Mouse (Mus musculus) right cerebral cortex, postnatal 36 days (tissue): ENCODE measurements around the gene Atl3.
A peak's percentile ranks its signal among the peaks of the same experiment; 100 is the strongest.

Experiments used
- DNase-seq, 2 experiments: peaks; one replicate each; pipeline ENCODE4 v3.0.0; 2022; ENCODE audit warnings: low spot score in 2 of 2, mixed read lengths in 1 of 2

The Atl3 gene

GRCm38 (mm10) chr19:7559986-7560385 is 66.1 kb downstream of the Atl3 start:
- no peak for DNase-seq

- DNase-seq, result no peak
Measured at GRCm38 (mm10) chr19:7561456-7561855, 67.6 kb downstream of the Atl3 start.

- DNase-seq, result no peak
Measured at GRCm38 (mm10) chr19:7562601-7563129, 68.8 kb downstream of the Atl3 start.

GRCm38 (mm10) chr19:7563676-7564075 is 69.8 kb downstream of the Atl3 start:
- no peak for DNase-seq

- no peak for DNase-seq
Measured at GRCm38 (mm10) chr19:7564457-7564856, 70.6 kb downstream of the Atl3 start.

GRCm38 (mm10) chr19:7566826-7567225 is 73.0 kb downstream of the Atl3 start:
- peak in 1 of 2 experiments; percentile 36 for DNase-seq

GRCm38 (mm10) chr19:7568364-7568763 is 74.5 kb downstream of the Atl3 start:
- DNase-seq, result no peak

- DNase-seq, result no peak
Measured at GRCm38 (mm10) chr19:7569650-7570049, 75.8 kb downstream of the Atl3 start.

GRCm38 (mm10) chr19:7576180-7576579 is 82.3 kb downstream of the Atl3 start:
- no peak for DNase-seq

GRCm38 (mm10) chr19:7577710-7578109 is 83.9 kb downstream of the Atl3 start:
- DNase-seq, result no peak

GRCm38 (mm10) chr19:7581042-7581441 is 87.2 kb downstream of the Atl3 start:
- DNase-seq, result no peak

GRCm38 (mm10) chr19:7583101-7583500 is 89.3 kb downstream of the Atl3 start:
- no peak for DNase-seq

- DNase-seq, result no peak
Measured at GRCm38 (mm10) chr19:7583599-7583998, 89.8 kb downstream of the Atl3 start.

GRCm38 (mm10) chr19:7585279-7585678 is 91.4 kb downstream of the Atl3 start:
- no peak for DNase-seq

GRCm38 (mm10) chr19:7585764-7586163 is 91.9 kb downstream of the Atl3 start:
- no peak for DNase-seq
